Mouse (Mus musculus): ENCODE results near the gene Zfp174. TPM values are rescaled to one million over a fixed set of nuclear protein-coding genes. Genes with fewer than 3 reads are reported as not detected.
A peak's percentile ranks its signal among the peaks of the same experiment; 100 is the strongest.
"Not testable (repeated sequence)": the region's sequence is repeated elsewhere in the genome, so short reads cannot be mapped to it uniquely, and the experiment has no call there.

Gene Zfp174
- 1.0 and 1.5 TPM in 2 replicates for polyA plus RNA-seq (2015; fragmentation: Nextera tagmentation; extraction: Ambion mirVana)

DNA sequence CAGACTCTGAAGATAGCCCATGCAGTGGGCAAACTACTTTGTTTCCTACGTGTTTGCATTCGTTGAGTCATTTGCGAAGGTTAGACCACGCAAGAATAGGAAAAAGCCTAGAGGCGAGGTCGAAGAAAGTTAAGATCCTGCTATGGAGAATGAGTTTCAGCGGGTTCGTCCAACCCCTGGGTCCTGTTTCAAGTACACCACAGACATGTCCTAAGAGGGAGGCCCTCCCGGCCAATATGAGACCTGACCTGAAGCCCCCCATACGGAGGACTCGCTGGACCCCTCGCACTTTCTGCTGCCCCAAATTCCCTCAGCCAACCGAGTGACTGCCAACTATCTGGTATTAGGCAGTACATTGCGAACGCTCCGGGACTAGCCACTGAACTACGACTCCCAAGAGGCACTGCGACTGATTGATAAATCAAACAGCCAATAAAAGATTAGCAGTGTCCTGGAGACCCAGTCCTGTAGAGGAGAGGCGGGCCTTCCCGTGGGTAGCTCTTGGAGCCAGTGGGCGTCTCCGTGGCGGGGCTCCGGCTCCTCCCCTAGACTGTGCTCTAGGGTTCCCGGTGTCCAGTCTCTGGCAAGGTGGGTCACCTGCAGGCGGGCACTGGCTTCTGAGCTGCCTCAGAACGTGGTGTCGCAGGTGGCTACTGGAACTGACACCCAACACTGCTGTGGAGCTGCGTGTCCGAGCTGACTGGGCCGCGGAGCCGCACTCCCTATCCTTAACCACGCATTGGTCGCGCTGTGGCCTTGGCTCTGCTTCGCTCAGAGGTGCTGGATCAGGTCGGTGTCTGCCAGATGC lies at the start of gene Zfp174:
Gene Zfp174 (plus strand): TSS at position 558 of the 808 bp plus-strand sequence.
- no peak within 1 kb of the TSS; the same call in 1 of the 2 replicates for H3K27ac ChIP-seq
- WGBS: 2% methylated on average over 38 of the region's 38 CpGs
- ATAC-seq (ENCODE audit: insufficient read depth, low FRiP score, low read depth): peak; percentile 100

DNA sequence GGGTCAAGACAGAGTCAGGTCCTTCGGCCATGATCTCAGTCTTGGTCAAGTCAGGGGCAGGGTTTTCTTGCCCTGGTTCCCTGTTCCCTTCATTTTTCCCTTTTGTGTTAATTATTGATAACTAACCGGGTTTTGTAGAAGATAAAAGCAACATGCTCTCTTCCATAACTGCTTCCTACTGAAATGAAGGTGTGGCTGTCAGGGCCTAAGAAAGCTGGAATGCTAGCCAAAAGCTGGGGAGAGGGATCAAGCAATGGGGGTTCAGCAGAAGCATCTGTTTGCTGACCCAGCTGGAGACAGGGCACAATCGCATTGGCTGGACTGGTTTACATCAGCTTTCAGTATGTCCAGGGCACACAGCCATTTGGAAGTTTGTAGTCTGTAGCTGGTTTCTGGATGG lies 38.9 kb upstream of the Zfp174 start:
- Histone ChIP-seq H3K36me3 (no peaks in the 10 kb centered on the region), H3K27me3 (replicated peaks) (no peaks in the 10 kb centered on the region), H3K9me3 (no peaks in the 10 kb centered on the region), H3K4me1 (no peaks in the 10 kb centered on the region), H3K4me3 (replicated peaks) (no peak overlapping the region), H3K4me2 (no peak overlapping the region), H3K27ac (no peak overlapping the region), H3K9ac (no peak overlapping the region)
- 80% methylated on average over 3 of the region's 3 CpGs for WGBS
- ATAC-seq (ENCODE audit: insufficient read depth, low FRiP score, low read depth): no peak

More for the DNA sequence above, at the start of gene Zfp174:
- no peaks in the 10 kb centered on the region for H3K27me3 ChIP-seq (replicated peaks)
- H3K36me3 ChIP-seq: no peaks in the 10 kb centered on the region
- peak within 1 kb of the TSS; percentile 74 for H3K4me3 ChIP-seq (replicated peaks)
- peak within 1 kb of the TSS; percentile 68 for H3K4me2 ChIP-seq
- peaks cover 8% of the 10 kb centered on the region; the same call in 1 of the 2 replicates for H3K4me1 ChIP-seq
- no peaks in the 10 kb centered on the region for H3K9me3 ChIP-seq
- H3K9ac ChIP-seq: peak within 1 kb of the TSS; percentile 41

DNA sequence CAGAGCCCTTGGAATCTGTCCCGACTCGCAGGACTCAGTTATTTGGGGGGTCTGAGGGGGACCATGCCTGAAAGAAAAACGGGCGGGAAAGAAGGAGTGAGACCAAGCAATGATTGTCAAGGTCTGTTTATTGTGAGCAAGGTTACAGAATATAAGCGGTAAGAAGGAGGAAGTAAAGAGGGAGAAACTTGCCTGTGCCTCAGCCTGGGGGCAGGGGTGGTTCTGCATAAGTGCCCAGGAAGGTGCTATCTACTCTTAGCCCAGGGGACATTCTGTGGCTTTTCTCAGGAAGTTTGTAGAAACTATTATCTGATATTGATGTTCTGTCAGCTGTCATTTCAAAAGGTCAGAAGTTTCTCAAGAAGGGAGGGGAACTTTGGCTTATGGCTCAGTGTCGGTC lies 32.4 kb upstream of the Zfp174 start:
- not testable (repeated sequence) for H3K4me3 ChIP-seq (replicated peaks); H3K4me2 ChIP-seq; H3K9me3 ChIP-seq; H3K4me1 ChIP-seq; H3K36me3 ChIP-seq; H3K27ac ChIP-seq; H3K9ac ChIP-seq; H3K27me3 ChIP-seq (replicated peaks); ATAC-seq (ENCODE audit: insufficient read depth, low FRiP score, low read depth)
- 81% methylated on average over 6 of the region's 6 CpGs for WGBS

DNA sequence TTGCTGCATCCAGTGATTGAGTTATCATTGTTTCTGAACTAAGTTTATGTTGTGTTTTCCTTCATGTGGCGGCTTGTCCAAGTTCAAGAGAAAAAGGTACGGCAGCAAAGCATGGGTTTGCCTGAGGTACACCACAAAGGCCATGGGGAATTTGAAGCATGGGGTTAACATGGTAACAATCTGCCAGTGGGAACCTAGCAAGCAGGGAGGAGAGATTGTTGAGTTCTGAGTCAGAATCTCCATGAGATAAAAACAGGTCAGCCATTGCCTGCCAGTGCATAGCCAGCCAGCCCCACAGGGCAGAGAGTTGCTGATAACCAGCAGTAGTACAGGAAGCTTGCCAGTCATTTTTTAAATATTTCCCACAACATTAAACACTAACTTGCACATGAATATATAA lies 26.9 kb upstream of the Zfp174 start:
- Histone ChIP-seq H3K4me1 (no peaks in the 10 kb centered on the region), H3K4me3 (replicated peaks) (no peak overlapping the region), H3K36me3 (no peaks in the 10 kb centered on the region), H3K9me3 (no peaks in the 10 kb centered on the region), H3K27ac (no peak overlapping the region), H3K27me3 (replicated peaks) (no peaks in the 10 kb centered on the region), H3K9ac (no peak overlapping the region), H3K4me2 (no peak overlapping the region)
- no peak for ATAC-seq (ENCODE audit: insufficient read depth, low FRiP score, low read depth)
- WGBS: 84% methylated on average over 2 of the region's 2 CpGs

DNA sequence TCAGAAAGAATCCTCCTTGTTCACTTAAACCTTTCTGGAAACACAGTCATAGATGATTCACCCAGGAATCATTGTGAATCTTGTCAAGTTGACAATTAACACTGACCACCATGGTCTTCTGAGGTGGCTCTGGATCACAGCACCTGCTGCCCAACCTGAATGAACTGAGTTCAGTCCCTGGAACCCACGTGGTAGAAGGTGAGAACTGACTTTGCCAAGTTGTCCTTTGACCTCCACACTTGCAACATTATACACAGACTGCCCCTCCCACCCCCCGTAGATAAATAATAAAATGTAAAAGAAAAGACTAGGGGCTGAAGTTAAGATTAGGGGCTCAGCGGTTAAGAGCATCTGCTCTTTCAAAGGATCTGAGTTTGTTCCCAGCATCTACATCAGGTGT lies 19.0 kb upstream of the Zfp174 start:
- Histone ChIP-seq H3K36me3 (no peaks in the 10 kb centered on the region), H3K4me3 (replicated peaks) (no peak overlapping the region), H3K27ac (no peak overlapping the region), H3K4me1 (no peaks in the 10 kb centered on the region), H3K27me3 (replicated peaks) (no peaks in the 10 kb centered on the region), H3K9ac (no peak overlapping the region), H3K4me2 (no peak overlapping the region), H3K9me3 (no peaks in the 10 kb centered on the region)
- no peak for ATAC-seq (ENCODE audit: insufficient read depth, low FRiP score, low read depth)
- WGBS: 44% methylated on average over 3 of the region's 3 CpGs

- Histone ChIP-seq H3K4me3 (replicated peaks) (no peak overlapping the region), H3K36me3 (no peaks in the 10 kb centered on the region), H3K9ac (no peak overlapping the region), H3K27ac (no peak overlapping the region), H3K4me1 (no peaks in the 10 kb centered on the region), H3K4me2 (no peak overlapping the region), H3K9me3 (no peaks in the 10 kb centered on the region), H3K27me3 (replicated peaks) (no peaks in the 10 kb centered on the region)
- no peak for ATAC-seq (ENCODE audit: insufficient read depth, low FRiP score, low read depth)
- WGBS: 80% methylated on average over 2 of the region's 2 CpGs
Observed at GRCm38 (mm10) chr16:3829727-3830126, 17.3 kb upstream of the Zfp174 start.

- H3K27ac ChIP-seq: no peak within 1 kb of the TSS
- no peak within 1 kb of the TSS for H3K4me2 ChIP-seq
- no peaks in the 10 kb centered on the region for H3K27me3 ChIP-seq (replicated peaks)
- no peaks in the 10 kb centered on the region for H3K9me3 ChIP-seq
- H3K9ac ChIP-seq: no peak within 1 kb of the TSS
- no peaks in the 10 kb centered on the region for H3K4me1 ChIP-seq
- no peak within 1 kb of the TSS for H3K4me3 ChIP-seq (replicated peaks)
- H3K36me3 ChIP-seq: no peaks in the 10 kb centered on the region
- no peak for ATAC-seq (ENCODE audit: insufficient read depth, low FRiP score, low read depth)
Observed at GRCm38 (mm10) chr16:3830588-3831109, 16.4 kb upstream of the Zfp174 start, which contains the start of gene Olfr15. Olfr15 (plus strand) TSS chr16:3830878.

DNA sequence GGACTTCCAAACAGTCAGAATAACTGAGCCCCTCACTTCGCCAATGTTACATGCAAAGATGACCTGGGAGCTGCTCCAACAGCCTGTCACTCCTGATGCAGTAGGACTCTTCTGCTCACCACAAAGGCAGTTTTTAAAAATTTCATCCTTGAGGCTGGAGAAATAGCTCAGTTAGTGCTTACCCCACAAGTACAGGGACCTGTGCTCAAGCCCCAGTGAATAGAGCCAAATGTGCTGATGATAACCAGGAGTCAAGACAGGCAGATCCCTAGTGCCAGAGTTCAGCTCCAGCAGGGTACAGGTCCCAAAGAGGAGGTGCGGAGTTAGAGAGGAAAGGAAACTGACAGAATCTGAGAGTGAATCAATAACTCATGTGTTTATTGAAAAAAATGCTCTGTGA lies 11.6 kb upstream of the Zfp174 start:
- Histone ChIP-seq H3K36me3 (no peaks in the 10 kb centered on the region), H3K9me3 (no peaks in the 10 kb centered on the region), H3K4me3 (replicated peaks) (no peak overlapping the region), H3K27me3 (replicated peaks) (no peaks in the 10 kb centered on the region), H3K4me2 (no peak overlapping the region), H3K27ac (no peak overlapping the region), H3K9ac (no peak overlapping the region), H3K4me1 (no peaks in the 10 kb centered on the region)
- no peak for ATAC-seq (ENCODE audit: insufficient read depth, low FRiP score, low read depth)
- WGBS: 73% methylated on average over 2 of the region's 2 CpGs

DNA sequence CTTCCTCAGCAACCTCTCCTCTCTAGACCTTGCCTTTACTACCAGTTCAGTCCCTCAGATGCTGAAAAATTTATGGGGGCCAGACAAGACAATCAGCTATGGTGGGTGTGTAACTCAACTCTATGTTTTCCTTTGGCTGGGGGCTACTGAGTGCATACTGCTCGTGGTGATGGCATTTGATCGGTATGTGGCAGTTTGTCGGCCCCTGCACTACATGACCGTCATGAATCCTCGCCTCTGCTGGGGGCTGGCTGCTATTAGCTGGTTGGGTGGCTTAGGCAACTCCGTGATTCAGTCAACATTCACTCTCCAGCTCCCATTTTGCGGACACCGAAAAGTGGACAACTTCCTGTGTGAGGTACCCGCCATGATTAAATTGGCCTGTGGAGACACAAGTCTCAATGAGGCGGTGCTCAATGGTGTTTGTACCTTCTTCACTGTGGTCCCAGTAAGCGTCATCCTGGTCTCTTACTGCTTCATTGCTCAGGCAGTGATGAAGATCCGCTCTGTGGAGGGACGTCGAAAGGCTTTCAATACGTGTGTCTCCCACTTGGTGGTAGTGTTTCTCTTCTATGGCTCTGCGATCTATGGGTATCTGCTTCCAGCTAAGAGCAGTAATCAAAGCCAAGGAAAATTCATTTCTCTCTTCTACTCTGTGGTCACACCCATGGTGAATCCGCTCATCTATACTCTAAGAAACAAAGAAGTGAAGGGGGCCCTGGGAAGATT lies 7.7 kb upstream of the Zfp174 start:
- H3K9me3 ChIP-seq: no peaks in the 10 kb centered on the region
- H3K36me3 ChIP-seq: no peaks in the 10 kb centered on the region
- H3K4me1 ChIP-seq: no peaks in the 10 kb centered on the region
- H3K27me3 ChIP-seq (replicated peaks): no peaks in the 10 kb centered on the region
- ATAC-seq (ENCODE audit: insufficient read depth, low FRiP score, low read depth): no peak; the same call in 1 of the 2 replicates
- no peak overlapping the region for H3K9ac ChIP-seq
- no peak overlapping the region for H3K27ac ChIP-seq
- H3K4me3 ChIP-seq (replicated peaks): no peak overlapping the region
- WGBS: 53% methylated on average over 17 of the region's 17 CpGs
- H3K4me2 ChIP-seq: no peak overlapping the region

DNA sequence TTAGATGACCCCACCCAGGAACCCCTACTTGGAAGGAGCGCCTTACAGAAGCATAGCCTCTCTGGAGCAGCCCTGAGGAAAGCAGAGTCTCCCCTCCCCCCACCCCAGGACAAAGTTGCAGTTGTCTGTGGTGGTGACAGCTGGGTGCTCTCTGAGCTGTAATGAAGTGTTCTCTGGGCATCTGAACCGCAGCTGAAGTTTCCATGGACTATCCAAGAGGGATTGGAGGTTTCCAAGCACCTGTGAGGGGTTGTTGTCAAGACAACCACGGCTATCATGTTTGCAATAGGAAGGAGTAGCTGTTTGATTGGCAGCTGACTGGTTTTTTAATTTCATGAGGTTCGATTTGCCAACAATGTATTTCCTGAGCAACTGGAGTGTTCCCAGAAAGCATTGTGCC lies 4.1 kb upstream of the Zfp174 start:
- 21% methylated on average over 4 of the region's 4 CpGs for WGBS
- no peak overlapping the region for H3K9ac ChIP-seq
- H3K9me3 ChIP-seq: no peaks in the 10 kb centered on the region
- no peaks in the 10 kb centered on the region for H3K36me3 ChIP-seq
- no peaks in the 10 kb centered on the region for H3K27me3 ChIP-seq (replicated peaks)
- peaks cover 6% of the 10 kb centered on the region; the same call in 1 of the 2 replicates for H3K4me1 ChIP-seq
- no peak overlapping the region for H3K27ac ChIP-seq
- no peak overlapping the region for H3K4me3 ChIP-seq (replicated peaks)
- no peak overlapping the region for H3K4me2 ChIP-seq
- ATAC-seq (ENCODE audit: insufficient read depth, low FRiP score, low read depth): no peak

- Histone ChIP-seq H3K4me1 (peaks cover 8% of the 10 kb centered on the region; the same call in 1 of the 2 replicates), H3K36me3 (no peaks in the 10 kb centered on the region), H3K4me2 (no peak overlapping the region), H3K4me3 (replicated peaks) (no peak overlapping the region), H3K27me3 (replicated peaks) (no peaks in the 10 kb centered on the region), H3K9me3 (no peaks in the 10 kb centered on the region), H3K27ac (no peak overlapping the region), H3K9ac (no peak overlapping the region)
- ATAC-seq (ENCODE audit: insufficient read depth, low FRiP score, low read depth): no peak
- WGBS: 50% methylated on average over 1 of the region's 1 CpGs
Observed at GRCm38 (mm10) chr16:3843796-3844195, 3.3 kb upstream of the Zfp174 start.

GRCm38 (mm10) chr16:3847871-3848270 lies 803 bp downstream of the Zfp174 start:
- WGBS: 70% methylated on average over 4 of the region's 4 CpGs
- H3K27me3 ChIP-seq (replicated peaks): no peaks in the 10 kb centered on the region
- H3K4me3 ChIP-seq (replicated peaks): peak overlapping the region; percentile 74

More at GRCm38 (mm10) chr16:3847871-3848270, 803 bp downstream of the Zfp174 start:
- Histone ChIP-seq H3K4me1 (peaks cover 8% of the 10 kb centered on the region; the same call in 1 of the 2 replicates), H3K4me2 (peak overlapping the region; percentile 68), H3K9me3 (no peaks in the 10 kb centered on the region), H3K36me3 (no peaks in the 10 kb centered on the region), H3K9ac (0 out of 2 replicates have a peak overlapping the region, but pooled peaks have one; percentile 41), H3K27ac (no peak overlapping the region)
- no peak for ATAC-seq (ENCODE audit: insufficient read depth, low FRiP score, low read depth)
